Mouse (Mus musculus): Measurements from ENCODE around the gene Stra6l. TPM values are rescaled to one million over a fixed set of nuclear protein-coding genes. Genes with fewer than 3 reads are reported as not detected.
A peak's percentile ranks its signal among the peaks of the same experiment; 100 is the strongest.

Gene Stra6l
- polyA plus RNA-seq, 1 experiment, result 7.1 TPM

GRCm38 (mm10) chr4:45867416-45867815 lies 19.0 kb downstream of the Stra6l start:
- TF ChIP-seq CTCF (IDR thresholded peaks at IDR 0.05; ENCODE audit: extremely low read depth, insufficient read length, insufficient replicate concordance, low read depth, low read length) (no peak), POLR2A (IDR thresholded peaks at IDR 0.05; ENCODE audit: low read depth, low read length) (no peak)
- Histone ChIP-seq H3K27ac (ENCODE audit: insufficient read depth, low read depth, low read length) (no peak overlapping the region), H3K27me3 (ENCODE audit: control insufficient read depth, insufficient read depth, low read length) (no peaks in the 10 kb centered on the region), H3K4me1 (ENCODE audit: control insufficient read depth, insufficient read depth, insufficient read length, low read length) (no peaks in the 10 kb centered on the region), H3K4me3 (ENCODE audit: low read depth, low read length) (no peak overlapping the region), H3K36me3 (ENCODE audit: control insufficient read depth, insufficient read depth, low read length) (no peaks in the 10 kb centered on the region)
- 93% methylated on average over 8 of the region's 8 CpGs for WGBS

- Histone ChIP-seq H3K4me1 (ENCODE audit: control insufficient read depth, insufficient read depth, insufficient read length, low read length) (no peaks in the 10 kb centered on the region), H3K27ac (ENCODE audit: insufficient read depth, low read depth, low read length) (no peak overlapping the region), H3K36me3 (ENCODE audit: control insufficient read depth, insufficient read depth, low read length) (no peaks in the 10 kb centered on the region), H3K27me3 (ENCODE audit: control insufficient read depth, insufficient read depth, low read length) (no peaks in the 10 kb centered on the region), H3K4me3 (ENCODE audit: low read depth, low read length) (no peak overlapping the region)
- no peak for TF ChIP-seq CTCF (IDR thresholded peaks at IDR 0.05; ENCODE audit: extremely low read depth, insufficient read length, insufficient replicate concordance, low read depth, low read length)
- no peak for TF ChIP-seq POLR2A (IDR thresholded peaks at IDR 0.05; ENCODE audit: low read depth, low read length)
- 76% methylated on average over 24 of the region's 24 CpGs for WGBS
These were observed 20.8 kb downstream of the Stra6l start for GRCm38 (mm10) chr4:45869021-45869815.

GRCm38 (mm10) chr4:45872147-45872546 lies 23.7 kb downstream of the Stra6l start:
- 77% methylated on average over 2 of the region's 2 CpGs for WGBS
- TF ChIP-seq CTCF (IDR thresholded peaks at IDR 0.05; ENCODE audit: extremely low read depth, insufficient read length, insufficient replicate concordance, low read depth, low read length) (no peak), POLR2A (IDR thresholded peaks at IDR 0.05; ENCODE audit: low read depth, low read length) (no peak)
- Histone ChIP-seq H3K27me3 (ENCODE audit: control insufficient read depth, insufficient read depth, low read length) (no peaks in the 10 kb centered on the region), H3K27ac (ENCODE audit: insufficient read depth, low read depth, low read length) (no peak overlapping the region), H3K4me1 (ENCODE audit: control insufficient read depth, insufficient read depth, insufficient read length, low read length) (no peaks in the 10 kb centered on the region), H3K36me3 (ENCODE audit: control insufficient read depth, insufficient read depth, low read length) (peaks cover 3% of the 10 kb centered on the region; the same call in 1 of the 2 replicates), H3K4me3 (ENCODE audit: low read depth, low read length) (no peak overlapping the region)

DNA sequence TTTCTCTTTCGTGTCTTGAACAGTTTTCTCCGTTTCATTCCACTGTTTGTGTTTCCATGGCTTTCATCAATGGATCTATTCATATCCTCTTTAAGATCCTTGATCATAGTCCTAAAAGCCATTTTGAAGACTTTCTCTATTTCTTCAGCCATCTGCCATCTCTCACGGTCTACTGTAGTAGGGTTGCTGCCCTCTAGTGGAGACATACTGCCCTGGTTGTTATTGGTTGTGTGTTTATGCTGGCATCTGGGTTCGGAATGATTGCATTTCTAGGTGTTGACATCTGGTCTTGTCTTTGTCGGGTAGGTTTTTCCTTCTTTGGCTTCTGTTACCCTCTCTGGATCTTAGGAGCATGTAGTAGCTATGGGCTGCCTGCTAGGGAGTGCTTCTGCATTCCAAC lies 30.5 kb downstream of the Stra6l start:
- H3K27me3 ChIP-seq (ENCODE audit: control insufficient read depth, insufficient read depth, low read length), result no peaks in the 10 kb centered on the region
- TF ChIP-seq POLR2A (IDR thresholded peaks at IDR 0.05; ENCODE audit: low read depth, low read length) (no peak), CTCF (IDR thresholded peaks at IDR 0.05; ENCODE audit: extremely low read depth, insufficient read length, insufficient replicate concordance, low read depth, low read length) (no peak)
- no peak overlapping the region for H3K27ac ChIP-seq (ENCODE audit: insufficient read depth, low read depth, low read length)
- WGBS, result 45% methylated on average over 5 of the region's 5 CpGs
- no peak overlapping the region for H3K4me3 ChIP-seq (ENCODE audit: low read depth, low read length)
- peaks cover 3% of the 10 kb centered on the region; the same call in 1 of the 2 replicates for H3K36me3 ChIP-seq (ENCODE audit: control insufficient read depth, insufficient read depth, low read length)
- H3K4me1 ChIP-seq (ENCODE audit: control insufficient read depth, insufficient read depth, insufficient read length, low read length), result no peaks in the 10 kb centered on the region

DNA sequence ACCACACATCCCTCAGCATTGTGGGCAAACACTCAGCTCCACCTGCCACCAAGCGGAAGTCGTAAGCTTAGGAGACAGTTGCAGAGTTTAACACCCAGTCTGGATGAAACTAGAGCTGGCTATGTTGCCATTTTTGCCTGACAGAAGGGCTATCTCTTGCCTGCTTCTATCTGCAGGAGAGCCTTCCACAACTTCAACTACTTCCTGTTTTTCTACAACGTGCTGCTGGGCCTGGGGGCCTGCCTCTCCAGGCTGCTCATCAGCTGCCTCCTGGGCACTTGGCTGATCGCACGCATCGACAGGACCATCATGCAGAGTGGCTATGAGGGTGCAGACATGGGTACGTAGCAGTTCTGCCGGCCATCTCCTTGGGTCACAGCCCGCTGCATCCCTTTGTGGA lies 34.1 kb downstream of the Stra6l start:
- no peaks in the 10 kb centered on the region for H3K4me1 ChIP-seq (ENCODE audit: control insufficient read depth, insufficient read depth, insufficient read length, low read length)
- no peaks in the 10 kb centered on the region; the same call in 1 of the 2 replicates for H3K36me3 ChIP-seq (ENCODE audit: control insufficient read depth, insufficient read depth, low read length)
- 85% methylated on average over 9 of the region's 9 CpGs for WGBS
- H3K27me3 ChIP-seq (ENCODE audit: control insufficient read depth, insufficient read depth, low read length), result no peaks in the 10 kb centered on the region
- no peak for TF ChIP-seq POLR2A (IDR thresholded peaks at IDR 0.05; ENCODE audit: low read depth, low read length)
- TF ChIP-seq CTCF (IDR thresholded peaks at IDR 0.05; ENCODE audit: extremely low read depth, insufficient read length, insufficient replicate concordance, low read depth, low read length), result no peak
- H3K27ac ChIP-seq (ENCODE audit: insufficient read depth, low read depth, low read length), result peak overlapping the region; percentile 40
- no peak overlapping the region for H3K4me3 ChIP-seq (ENCODE audit: low read depth, low read length)

- Histone ChIP-seq H3K4me3 (ENCODE audit: low read depth, low read length) (no peak overlapping the region), H3K36me3 (ENCODE audit: control insufficient read depth, insufficient read depth, low read length) (no peaks in the 10 kb centered on the region; the same call in 1 of the 2 replicates), H3K27ac (ENCODE audit: insufficient read depth, low read depth, low read length) (peak overlapping the region; percentile 40), H3K4me1 (ENCODE audit: control insufficient read depth, insufficient read depth, insufficient read length, low read length) (no peaks in the 10 kb centered on the region), H3K27me3 (ENCODE audit: control insufficient read depth, insufficient read depth, low read length) (no peaks in the 10 kb centered on the region)
- TF ChIP-seq CTCF (IDR thresholded peaks at IDR 0.05; ENCODE audit: extremely low read depth, insufficient read length, insufficient replicate concordance, low read depth, low read length), result no peak
- 85% methylated on average over 16 of the region's 16 CpGs for WGBS
These were observed 34.8 kb downstream of the Stra6l start for GRCm38 (mm10) chr4:45883250-45883649.

- H3K4me3 ChIP-seq (ENCODE audit: low read depth, low read length), result no peak overlapping the region
- H3K27ac ChIP-seq (ENCODE audit: insufficient read depth, low read depth, low read length), result 0 out of 2 replicates have a peak overlapping the region, but pooled peaks have one; percentile 5
- TF ChIP-seq POLR2A (IDR thresholded peaks at IDR 0.05; ENCODE audit: low read depth, low read length) (no peak), CTCF (IDR thresholded peaks at IDR 0.05; ENCODE audit: extremely low read depth, insufficient read length, insufficient replicate concordance, low read depth, low read length) (no peak)
- no peaks in the 10 kb centered on the region for H3K4me1 ChIP-seq (ENCODE audit: control insufficient read depth, insufficient read depth, insufficient read length, low read length)
- no peaks in the 10 kb centered on the region; the same call in 1 of the 2 replicates for H3K36me3 ChIP-seq (ENCODE audit: control insufficient read depth, insufficient read depth, low read length)
- H3K27me3 ChIP-seq (ENCODE audit: control insufficient read depth, insufficient read depth, low read length), result no peaks in the 10 kb centered on the region
- 80% methylated on average over 6 of the region's 6 CpGs for WGBS
These were observed 41.0 kb downstream of the Stra6l start for GRCm38 (mm10) chr4:45889487-45889886.
